Mouse (Mus musculus) erythroblast, embryonic 14.5 days (primary cell): Measurements from ENCODE around the gene Mrpl51.

Source experiments
- GATA1 ChIP-seq: IDR thresholded peaks from 2 replicates; pipeline ENCODE4 v1.6.1; 2012; ENCODE audit warnings: low read length, inconsistent platforms, mixed read lengths
- TAL1 ChIP-seq: IDR thresholded peaks from 3 replicates; pipeline ENCODE4 v1.6.1; 2012; ENCODE audit warnings: low read length, inconsistent platforms, mixed read lengths

DNA sequence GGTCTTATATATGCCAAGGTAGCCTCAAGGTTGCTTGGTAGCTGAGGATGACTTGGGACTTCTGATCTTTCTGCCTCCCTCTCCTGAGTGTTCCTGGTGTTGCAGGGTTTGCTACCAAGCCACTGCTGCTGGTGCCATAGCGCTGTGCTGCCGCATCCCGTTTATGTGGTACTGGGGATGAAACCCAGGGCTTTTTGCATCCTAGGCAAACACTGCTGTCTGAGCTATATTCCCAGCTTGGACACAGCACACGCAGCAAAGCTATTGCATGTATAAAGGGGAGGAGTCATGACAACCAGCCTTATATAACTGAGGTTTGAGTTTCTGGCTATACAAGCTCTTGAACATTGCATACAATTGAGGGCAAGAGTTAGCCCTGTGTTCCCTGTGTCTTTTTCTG lies 45.8 kb downstream of the Mrpl51 start:
- TF ChIP-seq GATA1 (no peak), TAL1 (no peak)
